Mouse (Mus musculus) embryonic fibroblast, embryonic 13.5 days (primary cell): Measurements from ENCODE around the gene Camsap1.

Experiments used
- CTCF ChIP-seq: IDR thresholded peaks from 2 replicates; pipeline ENCODE4 v1.5.1; 2011; ENCODE audit warnings: mild to moderate bottlenecking, control low read depth, low read length, moderate library complexity, borderline replicate concordance; ENCODE audit not compliant: insufficient read depth
- POLR2A ChIP-seq: IDR thresholded peaks from 2 replicates; pipeline ENCODE4 v1.6.1; 2011; ENCODE audit warnings: low read depth, mild to moderate bottlenecking, control low read depth, low read length, moderate library complexity

- TF ChIP-seq POLR2A = no peak
- no peak for TF ChIP-seq CTCF
Measured at GRCm38 (mm10) chr2:26011420-26011819, 28.3 kb upstream of the Camsap1 start.
